Mouse (Mus musculus): Measurements from ENCODE around the gene Gm28053. TPM values are rescaled to one million over a fixed set of nuclear protein-coding genes. Genes with fewer than 3 reads are reported as not detected.

Gm28053 gene
- polyA plus RNA-seq, 1 experiment from 2014 or later, result 0.94 TPM

GRCm38 (mm10) chr6:48733660-48734059, 15.3 kb downstream of the Gm28053 start:
- Histone ChIP-seq H3K27ac (no peak overlapping the region), H3K9ac (no peak overlapping the region), H3K4me2 (replicated peaks) (no peak overlapping the region), H3K4me3 (no peak overlapping the region), H3K27me3 (0 out of 2 replicates have a peak, but pooled peaks cover under 1% of the 10 kb centered on the region), H3K4me1 (no peaks in the 10 kb centered on the region), H3K36me3 (no peaks in the 10 kb centered on the region), H3K9me3 (no peaks in the 10 kb centered on the region)
- no peak for ATAC-seq (ENCODE audit: low FRiP score, low read depth)
- 78% methylated on average over 1 of the region's 1 CpGs for WGBS

GRCm38 (mm10) chr6:48737053-48737452, 18.6 kb downstream of the Gm28053 start:
- 72% methylated on average over 2 of the region's 2 CpGs for WGBS

GRCm38 (mm10) chr6:48737688-48738087, 19.3 kb downstream of the Gm28053 start:
- Histone ChIP-seq H3K27ac (no peak overlapping the region), H3K4me3 (no peak overlapping the region), H3K9me3 (no peaks in the 10 kb centered on the region), H3K36me3 (no peaks in the 10 kb centered on the region), H3K4me2 (replicated peaks) (no peak overlapping the region), H3K27me3 (peaks cover 29% of the 10 kb centered on the region), H3K9ac (no peak overlapping the region), H3K4me1 (peaks cover 4% of the 10 kb centered on the region)
- ATAC-seq (ENCODE audit: low FRiP score, low read depth), result no peak
- WGBS, result 92% methylated on average over 5 of the region's 5 CpGs

More at GRCm38 (mm10) chr6:48737053-48737452, 18.6 kb downstream of the Gm28053 start:
- no peak overlapping the region for H3K4me3 ChIP-seq
- no peaks in the 10 kb centered on the region for H3K9me3 ChIP-seq
- H3K4me2 ChIP-seq (replicated peaks), result no peak overlapping the region
- H3K27ac ChIP-seq, result no peak overlapping the region
- H3K9ac ChIP-seq, result no peak overlapping the region
- H3K27me3 ChIP-seq, result peaks cover 23% of the 10 kb centered on the region
- no peaks in the 10 kb centered on the region for H3K36me3 ChIP-seq
- H3K4me1 ChIP-seq, result no peaks in the 10 kb centered on the region
- no peak for ATAC-seq (ENCODE audit: low FRiP score, low read depth)

- Histone ChIP-seq H3K27me3 (peaks cover 44% of the 10 kb centered on the region), H3K9me3 (no peaks in the 10 kb centered on the region), H3K9ac (no peak within 1 kb of the TSS), H3K4me3 (no peak within 1 kb of the TSS), H3K4me2 (replicated peaks) (no peak within 1 kb of the TSS), H3K27ac (no peak within 1 kb of the TSS), H3K4me1 (peaks cover 9% of the 10 kb centered on the region), H3K36me3 (no peaks in the 10 kb centered on the region)
- WGBS, result 76% methylated on average over 15 of the region's 15 CpGs
- ATAC-seq (ENCODE audit: low FRiP score, low read depth), result no peak
Observed at GRCm38 (mm10) chr6:48738961-48739779, 20.8 kb downstream of the Gm28053 start, which contains the start of gene Gimap1. Gimap1 (plus strand) TSS chr6:48739054.

- no peak for ATAC-seq (ENCODE audit: low FRiP score, low read depth)
- Histone ChIP-seq H3K9me3 (no peaks in the 10 kb centered on the region), H3K27ac (no peak overlapping the region), H3K4me1 (peaks cover 9% of the 10 kb centered on the region), H3K4me2 (replicated peaks) (no peak overlapping the region), H3K4me3 (no peak overlapping the region), H3K36me3 (no peaks in the 10 kb centered on the region), H3K9ac (no peak overlapping the region), H3K27me3 (peaks cover 48% of the 10 kb centered on the region)
- 94% methylated on average over 3 of the region's 3 CpGs for WGBS
Observed at GRCm38 (mm10) chr6:48739780-48740055, 21.3 kb downstream of the Gm28053 start.

- H3K27me3 ChIP-seq, result peaks cover 55% of the 10 kb centered on the region
- H3K4me2 ChIP-seq (replicated peaks), result no peak overlapping the region
Observed at GRCm38 (mm10) chr6:48740501-48741169, 22.2 kb downstream of the Gm28053 start.

GRCm38 (mm10) chr6:48741273-48741672, 22.9 kb downstream of the Gm28053 start:
- 33% methylated on average over 3 of the region's 3 CpGs for WGBS
- peaks cover 9% of the 10 kb centered on the region for H3K4me1 ChIP-seq
- H3K27me3 ChIP-seq, result peaks cover 62% of the 10 kb centered on the region
- ATAC-seq (ENCODE audit: low FRiP score, low read depth), result no peak
- H3K9me3 ChIP-seq, result no peaks in the 10 kb centered on the region
- H3K27ac ChIP-seq, result no peak overlapping the region
- H3K36me3 ChIP-seq, result no peaks in the 10 kb centered on the region
- H3K4me3 ChIP-seq, result no peak overlapping the region
- H3K4me2 ChIP-seq (replicated peaks), result no peak overlapping the region
- no peak overlapping the region for H3K9ac ChIP-seq

More at GRCm38 (mm10) chr6:48740501-48741169, 22.2 kb downstream of the Gm28053 start:
- ATAC-seq (ENCODE audit: low FRiP score, low read depth), result no peak
- H3K9ac ChIP-seq, result no peak overlapping the region
- no peak overlapping the region for H3K27ac ChIP-seq
- H3K36me3 ChIP-seq, result no peaks in the 10 kb centered on the region
- 68% methylated on average over 3 of the region's 3 CpGs for WGBS
- H3K4me3 ChIP-seq, result no peak overlapping the region
- no peaks in the 10 kb centered on the region for H3K9me3 ChIP-seq
- H3K4me1 ChIP-seq, result peaks cover 9% of the 10 kb centered on the region

- peaks cover 9% of the 10 kb centered on the region for H3K4me1 ChIP-seq
- no peak overlapping the region for H3K27ac ChIP-seq
- H3K4me3 ChIP-seq, result no peak overlapping the region
- H3K9ac ChIP-seq, result no peak overlapping the region
- no peaks in the 10 kb centered on the region for H3K36me3 ChIP-seq
- 22% methylated on average over 9 of the region's 9 CpGs for WGBS
- ATAC-seq (ENCODE audit: low FRiP score, low read depth), result no peak
- no peaks in the 10 kb centered on the region for H3K9me3 ChIP-seq
- peaks cover 62% of the 10 kb centered on the region for H3K27me3 ChIP-seq
- H3K4me2 ChIP-seq (replicated peaks), result no peak overlapping the region
Observed at GRCm38 (mm10) chr6:48741711-48742206, 23.4 kb downstream of the Gm28053 start.

GRCm38 (mm10) chr6:48742422-48743351, 24.3 kb downstream of the Gm28053 start:
- Histone ChIP-seq H3K4me2 (replicated peaks) (peak overlapping the region; percentile 72), H3K36me3 (no peaks in the 10 kb centered on the region), H3K9ac (no peak overlapping the region), H3K9me3 (no peaks in the 10 kb centered on the region), H3K4me3 (peak overlapping the region; percentile 37), H3K27ac (no peak overlapping the region), H3K4me1 (peaks cover 9% of the 10 kb centered on the region), H3K27me3 (peaks cover 62% of the 10 kb centered on the region)
- no peak for ATAC-seq (ENCODE audit: low FRiP score, low read depth)
- 2% methylated on average over 52 of the region's 52 CpGs for WGBS

GRCm38 (mm10) chr6:48745490-48745889, 27.1 kb downstream of the Gm28053 start:
- Histone ChIP-seq H3K4me2 (replicated peaks) (no peak overlapping the region; the same call in 1 of the 2 replicates), H3K9ac (no peak overlapping the region), H3K27ac (no peak overlapping the region), H3K9me3 (no peaks in the 10 kb centered on the region), H3K36me3 (no peaks in the 10 kb centered on the region), H3K27me3 (peaks cover 55% of the 10 kb centered on the region), H3K4me1 (peaks cover 9% of the 10 kb centered on the region), H3K4me3 (no peak overlapping the region)
- 66% methylated on average over 2 of the region's 2 CpGs for WGBS
- no peak for ATAC-seq (ENCODE audit: low FRiP score, low read depth)

- no peak within 1 kb of the TSS for H3K27ac ChIP-seq
- 38% methylated on average over 16 of the region's 16 CpGs for WGBS
- H3K9ac ChIP-seq, result 0 out of 2 replicates have a peak within 1 kb of the TSS, but pooled peaks have one; percentile 35
- no peak for ATAC-seq (ENCODE audit: low FRiP score, low read depth)
- peaks cover 48% of the 10 kb centered on the region for H3K27me3 ChIP-seq
- peak within 1 kb of the TSS; percentile 40 for H3K4me2 ChIP-seq (replicated peaks)
- H3K4me3 ChIP-seq, result 0 out of 2 replicates have a peak within 1 kb of the TSS, but pooled peaks have one; percentile 2
- H3K36me3 ChIP-seq, result no peaks in the 10 kb centered on the region
- H3K4me1 ChIP-seq, result peaks cover 9% of the 10 kb centered on the region
- H3K9me3 ChIP-seq, result no peaks in the 10 kb centered on the region
Observed at GRCm38 (mm10) chr6:48745959-48746889, 27.8 kb downstream of the Gm28053 start, which contains the start of gene Gimap5. Gimap5 (plus strand) TSS chr6:48746197.
